Mouse (Mus musculus): Measurements from ENCODE around the gene Rps11.

Gene Rps11

GRCm38 (mm10) chr7:45086084-45086483, 38.2 kb downstream of the Rps11 start:
- DNase-seq (ENCODE audit: low spot score): no peak

DNA sequence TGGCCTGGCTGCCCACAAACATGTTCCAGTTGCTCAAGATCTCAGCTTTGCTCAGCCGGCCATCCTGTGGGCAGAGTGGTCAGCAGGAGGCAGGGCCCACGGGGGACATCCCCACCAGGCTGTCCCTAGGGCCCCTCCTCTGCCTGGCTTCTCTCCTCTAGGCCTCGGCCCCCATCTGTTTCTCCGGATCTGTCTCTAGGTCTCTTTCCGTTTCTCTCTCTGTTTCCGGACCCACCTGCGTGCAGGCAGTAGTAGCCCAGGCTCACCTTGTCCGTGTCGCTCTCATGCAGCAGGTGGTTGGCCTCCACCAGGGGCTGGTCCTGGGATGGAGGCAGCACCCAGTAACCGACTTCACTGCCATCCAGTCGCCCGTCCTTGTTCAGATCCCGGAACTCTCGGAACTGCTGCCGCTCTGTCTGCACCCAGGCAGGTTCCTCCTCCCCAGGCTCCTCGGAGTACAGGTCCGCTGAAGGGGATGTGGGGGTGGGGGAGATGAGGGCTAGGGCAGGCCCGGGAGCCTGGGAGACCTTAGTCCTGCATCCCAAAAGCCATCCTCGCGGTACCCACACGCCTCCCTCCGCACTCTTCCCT, 40.8 kb downstream of the Rps11 start:
- DNase-seq (ENCODE audit: low spot score): no peak

- DNase-seq (ENCODE audit: low spot score): peak; percentile 72
Measured at GRCm38 (mm10) chr7:45082401-45083299, 41.6 kb downstream of the Rps11 start.

GRCm38 (mm10) chr7:45081016-45081415, 43.2 kb downstream of the Rps11 start:
- no peak for DNase-seq (ENCODE audit: low spot score)

- DNase-seq (ENCODE audit: low spot score): peak; percentile 88
Measured at GRCm38 (mm10) chr7:45079856-45080255, 44.4 kb downstream of the Rps11 start.

- DNase-seq (ENCODE audit: low spot score): peak; percentile 74
Measured at GRCm38 (mm10) chr7:45078513-45078912, 45.7 kb downstream of the Rps11 start.

DNA sequence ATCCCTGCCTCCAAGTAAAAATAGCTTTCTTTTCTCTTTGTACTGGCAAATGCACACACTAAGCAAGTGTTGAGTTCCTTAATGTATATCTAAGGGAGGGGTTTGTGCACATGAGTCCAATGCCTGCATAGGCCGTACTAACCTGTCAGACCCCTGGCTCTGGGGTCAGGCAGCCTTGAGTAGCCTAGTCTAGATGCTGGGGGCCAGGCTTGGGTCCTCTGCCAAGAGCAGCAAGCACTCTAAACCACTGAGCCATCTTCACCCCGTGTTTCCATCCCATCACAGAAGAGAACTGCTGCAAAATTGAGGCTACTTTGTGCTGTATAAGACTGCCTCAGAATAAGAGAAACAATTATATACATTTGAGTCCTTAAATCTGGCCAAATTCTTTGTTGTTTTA, 46.4 kb downstream of the Rps11 start:
- no peak for DNase-seq (ENCODE audit: low spot score)

- DNase-seq (ENCODE audit: low spot score): no peak
Measured at GRCm38 (mm10) chr7:45077322-45077721, 46.9 kb downstream of the Rps11 start.

DNA sequence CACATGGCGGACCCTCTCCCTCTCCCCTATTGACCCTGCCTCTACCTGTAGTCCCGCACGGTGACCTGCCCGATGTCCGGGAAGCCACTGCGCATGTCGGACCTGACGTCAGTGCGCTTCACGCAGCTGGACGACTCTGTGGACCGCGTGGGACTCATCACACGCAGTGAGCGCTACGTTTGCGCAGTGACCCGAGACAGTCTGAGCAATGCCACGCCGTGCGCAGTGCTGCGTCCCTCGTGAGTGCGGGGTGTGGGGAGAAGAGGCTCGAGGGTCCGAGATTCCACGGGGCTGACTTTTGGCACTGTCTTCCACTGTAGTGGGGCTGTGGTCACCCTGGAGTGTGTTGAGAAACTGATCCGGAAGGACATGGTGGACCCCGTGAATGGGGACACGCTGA, 47.7 kb downstream of the Rps11 start:
- DNase-seq (ENCODE audit: low spot score): no peak

GRCm38 (mm10) chr7:45075405-45075804, 48.8 kb downstream of the Rps11 start:
- no peak for DNase-seq (ENCODE audit: low spot score)

- no peak for DNase-seq (ENCODE audit: low spot score)
Measured at GRCm38 (mm10) chr7:45073949-45074348, 50.3 kb downstream of the Rps11 start.

DNA sequence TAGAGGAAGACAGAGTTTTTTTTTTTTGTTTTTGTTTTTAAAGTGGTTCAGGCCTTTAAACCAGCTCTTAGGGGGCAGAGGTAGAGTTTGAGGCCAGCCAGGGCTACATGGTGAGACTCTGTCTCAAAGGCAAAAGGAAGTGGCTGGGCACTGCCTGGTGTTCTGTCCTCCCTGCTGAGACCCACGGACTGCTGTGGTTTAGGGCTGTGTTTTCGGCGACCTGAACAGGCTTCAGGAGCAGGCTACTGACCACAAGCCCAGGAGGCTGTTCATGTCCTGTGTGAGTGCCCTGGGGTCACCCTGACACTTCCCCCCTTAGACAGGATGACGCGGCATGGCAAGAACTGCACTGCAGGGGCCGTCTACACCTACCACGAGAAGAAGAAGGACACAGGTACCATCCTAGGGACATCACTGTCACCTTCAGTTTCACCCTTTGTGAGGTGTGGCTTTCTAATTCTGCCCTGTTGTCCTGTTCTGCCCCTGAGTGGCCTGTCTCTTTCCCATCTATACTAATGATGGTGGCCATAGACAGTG, 51.0 kb downstream of the Rps11 start:
- DNase-seq (ENCODE audit: low spot score): no peak

Data from T-cell, adult 2 months (primary cell).